Mouse (Mus musculus) heart, postnatal 0 days (tissue): ENCODE results near the gene Vmn2r5.
"Not testable (repeated sequence)": the region's sequence is repeated elsewhere in the genome, so short reads cannot be mapped to it uniquely, and the experiment has no call there.

Experiments used
- CTCF ChIP-seq: IDR thresholded peaks from 2 replicates; pipeline ENCODE4 v1.5.1; 2016; ENCODE audit warnings: antibody characterized with exemption, control low read depth, low read depth
- EP300 ChIP-seq: IDR thresholded peaks from 2 replicates; pipeline ENCODE4 v1.6.1; 2016; ENCODE audit warnings: antibody characterized with exemption, low read depth

GRCm38 (mm10) chr3:64523585-64523984, 13.9 kb upstream of the Vmn2r5 start:
- TF ChIP-seq CTCF, EP300: not testable (repeated sequence)
